Mouse (Mus musculus) CH12.LX (cell line): ENCODE measurements at regions not wholly inside any gene's neighbourhood (a gene's known extent, or its start where the extent isn't known, plus 50 kb on each side); places are given as distances from the start of the nearest gene placed in this dataset.

ENCODE experiments used
- DNase-seq: peaks from one replicate; pipeline ENCODE4 v3.0.0-alpha.2; 2013; ENCODE audit errors: extremely low read depth
- H3K27ac ChIP-seq: 2 replicates; pipeline ENCODE4 v1.5.1; 2012; ENCODE audit warnings: low read depth, mild to moderate bottlenecking, control low read depth, moderate library complexity; ENCODE audit not compliant: insufficient read depth
- H3K27me3 ChIP-seq: replicated peaks from 2 replicates; pipeline ENCODE3; 2012; ENCODE audit warnings: inconsistent platforms
- H3K36me3 ChIP-seq, 2 experiments: replicated peaks in 1 of 2; 2 replicates each; pipeline versions ENCODE3 to v1.6.1; 2012; ENCODE audit warnings: inconsistent platforms in 1 of 2, low read length in 1 of 2, mild to moderate bottlenecking in 1 of 2, mixed read lengths in 1 of 2, moderate library complexity in 1 of 2; ENCODE audit not compliant: control insufficient read depth in 1 of 2, insufficient read depth in 1 of 2
- H3K4me1 ChIP-seq, 2 experiments: 2 replicates each; pipeline ENCODE4 v1.6.1; 2012; ENCODE audit warnings: inconsistent platforms in 1 of 2, moderate library complexity in 1 of 2; ENCODE audit not compliant: insufficient read depth in 2 of 2, control insufficient read depth in 1 of 2
- H3K4me2 ChIP-seq: 2 replicates; pipeline ENCODE4 v1.6.1; 2012; ENCODE audit warnings: low read depth, mild to moderate bottlenecking, control low read depth; ENCODE audit not compliant: poor library complexity, insufficient read depth, severe bottlenecking
- H3K4me3 ChIP-seq, 3 experiments: fragments of 150-350 bp in 1 of 3; sonication (generic) in 1 of 3; replicated peaks in 1 of 3; 2 replicates each; pipeline versions ENCODE3 to v1.5.1; 2011 to 2012; ENCODE audit warnings: low read depth in 2 of 3, low read length in 2 of 3, mild to moderate bottlenecking in 2 of 3, moderate library complexity in 2 of 3, control low read depth in 1 of 3, improper control_type of control experiment in 1 of 3, inconsistent platforms in 1 of 3, mixed read lengths in 1 of 3; ENCODE audit not compliant: poor library complexity in 1 of 3
- H3K79me2 ChIP-seq: replicated peaks from 2 replicates; pipeline ENCODE4 v1.6.1; 2012; ENCODE audit warnings: mild to moderate bottlenecking, moderate library complexity; ENCODE audit not compliant: control insufficient read depth, poor library complexity, insufficient read depth, severe bottlenecking; ENCODE audit errors: extremely low read depth
- H3K9ac ChIP-seq: 2 replicates; pipeline ENCODE4 v1.6.1; 2012; ENCODE audit warnings: low read depth, mild to moderate bottlenecking, control low read depth, moderate library complexity; ENCODE audit not compliant: insufficient read depth
- H3K9me3 ChIP-seq: replicated peaks from 2 replicates; pipeline ENCODE3; 2012; ENCODE audit warnings: low read length, inconsistent platforms, mixed read lengths
- BHLHE40 ChIP-seq: IDR thresholded peaks from 2 replicates; pipeline ENCODE4 v1.6.1; 2011; ENCODE audit warnings: mild to moderate bottlenecking, low read depth, low read length, improper control_type of control experiment
- CHD1 ChIP-seq: IDR thresholded peaks from 2 replicates; pipeline ENCODE4 v1.6.1; 2012; ENCODE audit warnings: low read depth, low read length, improper control_type of control experiment, inconsistent platforms
- CHD2 ChIP-seq: IDR thresholded peaks from 2 replicates; pipeline ENCODE4 v1.6.1; 2011; ENCODE audit warnings: low read length, improper control_type of control experiment
- CTCF ChIP-seq, 2 experiments: IDR thresholded peaks in 1 of 2; conservative IDR thresholded peaks in 1 of 2; 2 replicates each; pipeline ENCODE4 v1.5.1; 2011 to 2012; ENCODE audit warnings: low read depth in 2 of 2, low read length in 2 of 2, improper control_type of control experiment in 1 of 2, inconsistent platforms in 1 of 2, mild to moderate bottlenecking in 1 of 2, moderate library complexity in 1 of 2
- E2F4 ChIP-seq: IDR thresholded peaks from 2 replicates; pipeline ENCODE4 v1.6.1; 2011; ENCODE audit warnings: low read depth, low read length, improper control_type of control experiment; ENCODE audit not compliant: insufficient replicate concordance
- ELF1 ChIP-seq: IDR thresholded peaks from 2 replicates; pipeline ENCODE4 v1.6.1; 2014; ENCODE audit warnings: low read depth, mild to moderate bottlenecking, inconsistent platforms, low read length, improper control_type of control experiment
- GABPA ChIP-seq: IDR thresholded peaks from 2 replicates; pipeline ENCODE4 v1.6.1; 2012; ENCODE audit warnings: low read depth, low read length, improper control_type of control experiment, inconsistent platforms; ENCODE audit not compliant: insufficient replicate concordance
- HCFC1 ChIP-seq: IDR thresholded peaks from 2 replicates; pipeline ENCODE4 v1.6.1; 2012; ENCODE audit warnings: low read depth, mild to moderate bottlenecking, inconsistent platforms, low read length, improper control_type of control experiment
- JUN ChIP-seq: IDR thresholded peaks from 2 replicates; pipeline ENCODE4 v1.6.1; 2011; ENCODE audit warnings: low read depth, mild to moderate bottlenecking, low read length, improper control_type of control experiment, moderate library complexity; ENCODE audit not compliant: insufficient read depth
- JUND ChIP-seq: conservative IDR thresholded peaks from 2 replicates; pipeline ENCODE4 v1.6.1; 2011; ENCODE audit warnings: low read depth, low read length, improper control_type of control experiment
- MAZ ChIP-seq: IDR thresholded peaks from 2 replicates; pipeline ENCODE4 v1.6.1; 2012; ENCODE audit warnings: low read depth, mild to moderate bottlenecking, inconsistent platforms, low read length, improper control_type of control experiment, moderate library complexity
- MEF2A ChIP-seq: IDR thresholded peaks from 2 replicates; pipeline ENCODE4 v1.6.1; 2014; ENCODE audit warnings: low read depth, mild to moderate bottlenecking, inconsistent platforms, low read length, improper control_type of control experiment, borderline replicate concordance
- MYC ChIP-seq: IDR thresholded peaks from 2 replicates; pipeline ENCODE4 v1.6.1; 2011; ENCODE audit warnings: low read depth, mild to moderate bottlenecking, improper control_type of control experiment, low read length
- NELFE ChIP-seq: IDR thresholded peaks from 2 replicates; pipeline ENCODE4 v1.6.1; 2011; ENCODE audit warnings: low read depth, low read length, improper control_type of control experiment
- NRF1 ChIP-seq: IDR thresholded peaks from 2 replicates; pipeline ENCODE4 v1.6.1; 2014; ENCODE audit warnings: low read depth, mild to moderate bottlenecking, inconsistent platforms, low read length, improper control_type of control experiment, moderate library complexity
- PAX5 ChIP-seq: IDR thresholded peaks from 2 replicates; pipeline ENCODE4 v1.6.1; 2012; ENCODE audit warnings: low read length, inconsistent platforms, mixed read lengths
- POLR2A ChIP-seq: IDR thresholded peaks from 2 replicates; pipeline ENCODE4 v1.6.1; 2011; ENCODE audit warnings: low read depth, mild to moderate bottlenecking, improper control_type of control experiment, low read length
- POLR2AphosphoS2 ChIP-seq: IDR thresholded peaks from 2 replicates; pipeline ENCODE4 v1.6.1; 2011; ENCODE audit warnings: low read depth, low read length, improper control_type of control experiment
- RAD21 ChIP-seq: IDR thresholded peaks from 2 replicates; pipeline ENCODE4 v1.6.1; 2011; ENCODE audit warnings: low read depth, mild to moderate bottlenecking, low read length, improper control_type of control experiment, moderate library complexity
- SIN3A ChIP-seq: IDR thresholded peaks from 2 replicates; pipeline ENCODE4 v1.6.1; 2012; ENCODE audit warnings: low read length, improper control_type of control experiment, inconsistent platforms
- SMC3 ChIP-seq: IDR thresholded peaks from 2 replicates; pipeline ENCODE4 v1.6.1; 2011; ENCODE audit warnings: low read depth, low read length, improper control_type of control experiment
- TBP ChIP-seq: conservative IDR thresholded peaks from 2 replicates; pipeline ENCODE4 v1.6.1; 2011; ENCODE audit warnings: low read depth, low read length, improper control_type of control experiment
- TCF12 ChIP-seq: IDR thresholded peaks from 2 replicates; pipeline ENCODE4 v1.6.1; 2014; ENCODE audit warnings: low read depth, mild to moderate bottlenecking, inconsistent platforms, low read length, improper control_type of control experiment
- USF1 ChIP-seq: IDR thresholded peaks from 2 replicates; pipeline ENCODE4 v1.6.1; 2014; ENCODE audit warnings: low read depth, mild to moderate bottlenecking, inconsistent platforms, low read length, improper control_type of control experiment
- ZC3H11A ChIP-seq: IDR thresholded peaks from 2 replicates; pipeline ENCODE4 v1.6.1; 2012; ENCODE audit warnings: low read depth, mild to moderate bottlenecking, inconsistent platforms, low read length, improper control_type of control experiment
- ZKSCAN1 ChIP-seq: IDR thresholded peaks from 2 replicates; pipeline ENCODE4 v1.6.1; 2012; ENCODE audit warnings: low read depth, inconsistent platforms, low read length, improper control_type of control experiment, borderline replicate concordance
- ZMIZ1 ChIP-seq: IDR thresholded peaks from 2 replicates; pipeline ENCODE4 v1.6.1; 2012; ENCODE audit warnings: low read depth, mild to moderate bottlenecking, inconsistent platforms, low read length, improper control_type of control experiment
- ZNF384 ChIP-seq: IDR thresholded peaks from 2 replicates; pipeline ENCODE4 v1.6.1; 2012; ENCODE audit warnings: low read depth, low read length, improper control_type of control experiment, inconsistent platforms
- dilution Hi-C: fragments of 300-500 bp; cut with MboI; formaldehyde crosslinking; loops from 2 replicates; pipeline ENCODE4 v1.14.3; 2020; ENCODE audit warnings: low sequenced_read_pairs; ENCODE audit not compliant: extremely low pct_unique_long_range_greater_than_20kb, extremely low pct_ligation_motif_present
- in situ Hi-C: fragments of 300-500 bp; cut with MboI; formaldehyde crosslinking; loops from 3 replicates; pipeline ENCODE4 v1.14.3; 2019; ENCODE audit warnings: low sequenced_read_pairs, low pct_ligation_motif_present, low pct_unique_long_range_greater_than_20kb, mixed read lengths

- Histone ChIP-seq H3K79me2 (no peaks in the 10 kb centered on the region), H3K4me3 (no peak overlapping the region), H3K9me3 (no peaks in the 10 kb centered on the region), H3K36me3 (no peaks in the 10 kb centered on the region), H3K9ac (no peak overlapping the region), H3K4me2 (no peak overlapping the region), H3K27ac (no peak overlapping the region), H3K4me1 (no peaks in the 10 kb centered on the region), H3K27me3 (no peaks in the 10 kb centered on the region)
- dilution Hi-C loops, result no loop called here
- no peak for TF ChIP-seq NRF1
- no peak for TF ChIP-seq TBP
- TF ChIP-seq NELFE, result no peak
- in situ Hi-C loops, result no loop called here
- no peak for DNase-seq
Observed at GRCm38 (mm10) chr11:65334286-65334685, 64.5 kb upstream of the Myocd start.

GRCm38 (mm10) chr11:65333101-65333500, 63.3 kb upstream of the Myocd start:
- DNase-seq, result no peak

DNA sequence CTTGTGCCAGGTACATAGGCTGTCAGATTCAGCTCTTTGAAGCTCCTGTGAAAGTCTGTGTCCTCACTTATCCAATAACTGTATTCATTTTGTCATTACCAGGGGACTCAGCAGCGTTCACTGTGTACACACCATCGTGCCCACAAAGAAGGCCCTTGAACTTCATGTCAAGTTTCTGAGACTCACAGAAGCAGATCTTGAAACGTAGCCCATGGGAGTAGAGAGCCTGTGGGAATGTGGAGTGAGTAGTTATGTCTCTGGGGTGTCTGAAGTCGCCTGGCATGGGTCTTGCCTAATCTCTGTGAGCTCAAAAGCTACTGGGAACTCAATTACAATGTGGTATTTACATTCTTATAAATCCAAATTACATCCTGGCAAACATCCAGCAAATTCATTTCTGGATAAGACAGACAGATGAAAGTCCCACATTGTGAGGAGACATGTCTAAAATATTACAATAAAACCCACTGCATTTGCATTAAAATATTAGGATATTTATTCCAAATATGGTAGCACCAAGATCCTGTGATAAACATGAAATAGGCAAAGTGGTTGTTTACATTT, 53.2 kb upstream of the Myocd start:
- Histone ChIP-seq H3K79me2 (no peaks in the 10 kb centered on the region), H3K4me1 (no peaks in the 10 kb centered on the region), H3K27ac (no peak overlapping the region), H3K4me2 (no peak overlapping the region), H3K4me3 (no peak overlapping the region), H3K27me3 (no peaks in the 10 kb centered on the region), H3K36me3 (no peaks in the 10 kb centered on the region), H3K9me3 (no peaks in the 10 kb centered on the region), H3K9ac (no peak overlapping the region)
- no peak for TF ChIP-seq CHD2
- TF ChIP-seq PAX5, result no peak
- TF ChIP-seq ZKSCAN1, result no peak
- TF ChIP-seq TBP, result no peak
- TF ChIP-seq JUND, result no peak
- TF ChIP-seq USF1, result no peak
- TF ChIP-seq NRF1, result no peak
- no peak for TF ChIP-seq GABPA
- TF ChIP-seq SMC3, result no peak
- DNase-seq, result no peak
- in situ Hi-C loops (no loop called here), dilution Hi-C loops (no loop called here)

More at GRCm38 (mm10) chr11:65333101-65333500, 63.3 kb upstream of the Myocd start:
- TF ChIP-seq TCF12, result no peak
- TF ChIP-seq NRF1, result no peak
- TF ChIP-seq POLR2AphosphoS2, result no peak
- no peak for TF ChIP-seq ZNF384
- TF ChIP-seq POLR2A, result no peak
- TF ChIP-seq MEF2A, result no peak
- TF ChIP-seq E2F4, result no peak
- TF ChIP-seq ZMIZ1, result no peak
- TF ChIP-seq RAD21, result no peak
- no peak for TF ChIP-seq ELF1
- no peak for TF ChIP-seq BHLHE40
- TF ChIP-seq MYC, result no peak
- TF ChIP-seq CHD1, result no peak
- TF ChIP-seq SIN3A, result no peak
- TF ChIP-seq JUN, result no peak
- no peak for TF ChIP-seq JUND
- no peak for TF ChIP-seq CTCF (conservative IDR thresholded peaks at IDR 0.05 in 1 of 2, IDR thresholded peaks at IDR 0.05 in 1 of 2; ENCODE audit: low read depth in 2 of 2, low read length in 2 of 2)
- no peak for TF ChIP-seq ZC3H11A
- TF ChIP-seq HCFC1, result no peak
- no peak for TF ChIP-seq MAZ
- TF ChIP-seq, all 38 proteins: peak for 0
- Histone ChIP-seq H3K79me2 (no peaks in the 10 kb centered on the region), H3K9me3 (no peaks in the 10 kb centered on the region), H3K36me3 (no peaks in the 10 kb centered on the region), H3K4me2 (no peak overlapping the region), H3K4me3 (no peak overlapping the region), H3K4me1 (no peaks in the 10 kb centered on the region), H3K9ac (no peak overlapping the region), H3K27me3 (no peaks in the 10 kb centered on the region), H3K27ac (no peak overlapping the region)
- dilution Hi-C loops (no loop called here), in situ Hi-C loops (no loop called here)
